Mouse (Mus musculus): ENCODE results near the gene Trim26.

GRCm38 (mm10) chr17:36824005-36824404 lies 12.9 kb upstream of the Trim26 start:
- TF ChIP-seq CTCF (IDR thresholded peaks at IDR 0.05; ENCODE audit: borderline replicate concordance, insufficient read depth, low read length) (peak; percentile 78; the same call in 1 of the 2 replicates), POLR2A (IDR thresholded peaks at IDR 0.05; ENCODE audit: low read depth, low read length) (no peak)
